Mouse (Mus musculus) telencephalon, adult 2 months (tissue): ENCODE data around the gene Pex26.
A peak's percentile ranks its signal among the peaks of the same experiment; 100 is the strongest.

Experiments
- DNase-seq: peaks from one replicate; pipeline ENCODE4 v3.0.0-alpha.2; 2011; ENCODE audit warnings: low read depth, low spot score

Pex26 gene

DNA sequence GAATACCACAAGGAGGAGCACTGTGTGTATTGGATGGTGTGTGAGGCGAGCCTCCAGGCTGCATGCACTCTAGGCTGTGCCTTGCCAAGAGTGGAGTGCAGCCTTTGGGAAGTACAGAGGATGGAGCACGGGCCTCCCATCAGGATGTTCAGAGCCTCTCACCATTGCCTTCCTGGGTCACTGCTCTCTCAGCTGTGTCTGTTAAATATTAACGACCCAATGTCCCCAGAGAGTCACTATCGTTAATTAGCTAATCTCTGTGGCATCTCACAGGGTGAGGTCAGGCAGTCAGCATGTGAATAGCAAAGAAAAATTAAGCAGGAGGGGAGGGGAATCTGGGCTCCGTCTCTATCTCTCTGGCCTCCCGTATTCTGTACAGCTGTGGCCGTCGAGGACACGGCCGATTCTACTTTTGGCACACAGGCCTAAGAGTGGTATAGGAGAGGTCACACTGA lies 17.3 kb upstream of the Pex26 start:
- no peak for DNase-seq

DNA sequence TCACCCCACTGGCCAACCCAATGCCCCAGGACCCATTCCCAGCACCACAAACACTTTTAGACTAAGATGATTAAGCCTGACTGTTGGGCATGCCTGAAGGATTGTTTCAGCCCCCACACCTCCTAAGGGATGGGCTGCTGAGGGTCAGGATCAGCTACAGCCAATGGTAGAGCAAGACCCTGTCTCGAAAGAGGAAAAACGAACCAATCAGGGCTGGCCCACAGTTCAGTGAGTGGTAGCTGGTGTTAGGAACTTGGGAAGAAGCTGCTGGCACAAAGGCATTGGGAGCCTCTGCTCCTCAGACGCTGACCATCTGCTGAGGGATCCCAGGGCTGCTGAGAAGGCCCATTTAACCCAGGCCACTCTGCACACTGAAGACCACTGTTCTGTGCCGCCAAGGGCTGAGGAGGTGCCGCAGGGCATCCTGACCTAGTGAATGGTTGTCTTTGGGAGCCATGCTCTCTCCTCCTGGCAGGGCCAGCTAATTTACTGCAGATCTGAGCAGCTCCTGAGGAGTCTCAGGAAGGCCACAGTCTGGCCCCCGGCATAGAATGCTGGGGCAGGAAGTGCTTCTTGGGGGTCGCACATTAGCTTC lies 16.0 kb upstream of the Pex26 start:
- DNase-seq = no peak

DNA sequence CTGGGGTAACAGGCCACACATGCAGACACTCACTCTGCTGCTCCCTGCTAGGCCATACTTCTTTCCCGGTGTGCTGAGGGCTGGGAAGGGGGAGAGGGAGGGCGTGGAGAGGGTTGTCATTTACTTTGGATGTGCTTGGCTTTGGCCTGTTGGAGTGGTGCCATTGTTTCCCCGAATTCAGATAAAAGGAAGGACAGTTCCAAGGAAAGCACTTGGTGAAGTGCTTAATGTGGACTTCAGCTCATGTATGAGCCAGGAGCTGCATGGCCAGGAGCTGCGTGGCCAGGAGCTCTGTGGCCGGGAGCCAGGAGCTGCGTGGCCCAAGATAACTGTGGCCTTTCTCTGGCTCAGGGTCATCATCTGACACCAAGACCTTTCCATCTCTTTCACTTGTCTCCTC lies 12.4 kb upstream of the Pex26 start:
- DNase-seq = no peak

DNA sequence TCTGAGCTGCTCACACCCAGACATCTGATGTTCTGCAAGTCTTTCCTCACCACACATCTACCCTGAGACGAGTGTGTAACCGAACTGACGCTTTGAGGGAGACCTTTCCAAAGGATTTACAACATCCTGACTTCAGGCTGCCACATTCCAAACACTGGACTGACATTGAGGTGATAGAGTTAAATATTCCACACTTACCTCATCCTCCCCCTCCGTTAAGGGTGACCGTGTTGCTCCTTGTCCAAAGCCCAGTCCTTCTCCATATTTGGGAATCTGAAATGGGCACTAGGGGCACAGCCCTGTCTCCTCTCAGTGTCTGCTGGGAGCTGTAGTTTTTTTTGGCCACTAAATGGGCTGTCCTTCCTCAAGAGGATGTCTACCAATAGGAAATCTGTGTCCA lies 10.0 kb upstream of the Pex26 start:
- DNase-seq = no peak

DNA sequence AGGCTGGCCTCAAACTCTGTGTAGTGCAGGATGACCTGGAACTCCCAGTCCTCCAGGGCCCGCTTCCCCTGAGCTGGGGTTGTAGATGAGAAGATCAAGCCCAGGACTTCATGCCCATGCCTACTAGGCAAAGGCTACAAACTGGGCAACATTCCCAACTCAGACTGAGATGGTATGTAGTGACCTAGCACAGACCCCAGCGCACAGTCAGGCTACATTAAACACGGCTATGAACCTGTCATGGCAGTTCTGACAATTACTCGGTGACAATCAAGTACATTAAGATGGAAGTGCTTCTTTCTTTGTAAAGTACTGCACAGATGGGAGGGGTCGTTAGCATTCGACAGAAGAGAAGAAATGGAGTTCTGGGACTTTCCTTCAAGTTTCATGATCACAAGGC lies 8.7 kb upstream of the Pex26 start:
- DNase-seq = no peak

DNA sequence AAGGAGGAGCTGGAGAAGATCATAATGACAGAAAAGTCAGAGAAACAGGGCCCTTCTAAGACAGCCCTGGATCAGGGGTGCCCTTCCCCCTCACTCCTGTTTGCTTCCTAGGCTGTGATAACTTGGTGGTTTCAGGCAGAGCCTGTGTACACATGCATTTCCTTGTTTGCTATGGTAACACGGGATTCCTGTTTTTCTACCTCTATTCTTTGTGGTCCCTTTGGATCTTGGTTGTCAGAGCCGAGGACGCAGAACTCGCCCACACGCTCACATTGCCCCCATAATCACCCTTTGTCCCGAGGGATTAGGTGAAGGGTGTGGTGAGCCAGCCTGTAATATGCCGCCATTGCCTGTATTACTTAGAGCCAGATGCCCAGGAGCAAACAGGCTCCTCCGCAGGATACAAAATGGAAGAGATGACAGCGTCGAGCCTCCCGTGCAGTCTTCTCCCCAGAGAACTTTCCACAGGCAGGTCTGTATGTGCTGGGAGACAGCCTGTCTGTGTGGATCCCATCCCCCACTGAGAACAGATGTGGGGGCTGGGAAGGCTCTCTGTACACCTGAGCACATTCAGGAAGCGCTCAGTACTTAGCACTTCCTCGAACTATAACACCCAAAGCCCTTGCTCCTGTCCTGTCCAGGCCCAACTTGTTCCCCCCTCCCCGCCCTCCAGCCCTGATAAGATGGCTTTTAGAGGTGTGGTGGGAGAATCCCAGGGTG lies 7.3 kb upstream of the Pex26 start:
- no peak for DNase-seq

DNA sequence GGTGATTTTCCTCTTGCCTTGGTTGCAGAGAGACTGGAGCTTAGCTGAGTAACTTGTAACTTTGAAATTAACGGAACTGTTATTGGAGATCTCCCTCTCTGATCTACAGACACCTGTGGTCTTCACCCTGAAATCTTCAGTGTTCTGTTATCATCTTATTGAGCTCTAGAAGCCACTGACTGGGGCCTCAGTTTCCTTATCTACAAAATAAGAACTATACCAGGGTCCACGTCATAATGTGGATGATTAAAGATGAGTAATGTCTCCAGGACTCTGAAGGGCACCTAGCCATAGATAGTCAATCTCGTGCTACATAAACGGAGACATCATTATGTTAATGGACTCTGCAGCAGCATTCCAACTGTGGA lies 6.8 kb upstream of the Pex26 start:
- no peak for DNase-seq

DNA sequence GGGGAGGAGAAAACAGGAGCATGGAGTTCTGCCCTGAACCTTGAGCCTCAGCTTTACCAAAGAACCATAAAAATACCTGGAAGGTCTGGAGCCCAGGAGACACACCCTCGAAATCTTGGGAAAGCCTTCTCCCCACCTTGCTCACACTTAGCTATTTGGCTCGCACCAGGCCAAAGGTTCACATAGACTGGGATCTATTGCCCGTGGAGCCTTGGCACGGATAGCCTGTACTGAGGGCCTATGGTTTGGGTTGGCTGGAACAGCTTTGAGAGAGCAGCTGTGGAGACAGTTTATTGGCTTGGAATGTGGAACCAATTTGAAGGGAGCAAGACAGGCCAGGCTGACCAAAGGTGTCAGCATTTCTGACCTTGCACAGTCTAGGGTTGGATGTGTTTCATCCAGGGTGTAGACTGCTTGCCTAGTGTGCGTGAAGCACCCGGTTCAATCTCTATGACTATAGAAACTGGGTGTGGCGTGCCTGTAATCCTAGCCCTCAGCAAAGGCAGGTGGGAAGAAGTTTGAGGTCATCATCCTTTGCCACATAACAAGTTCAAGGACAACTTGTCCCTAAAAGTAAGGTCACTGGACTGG lies 6.3 kb upstream of the Pex26 start:
- DNase-seq = no peak

DNA sequence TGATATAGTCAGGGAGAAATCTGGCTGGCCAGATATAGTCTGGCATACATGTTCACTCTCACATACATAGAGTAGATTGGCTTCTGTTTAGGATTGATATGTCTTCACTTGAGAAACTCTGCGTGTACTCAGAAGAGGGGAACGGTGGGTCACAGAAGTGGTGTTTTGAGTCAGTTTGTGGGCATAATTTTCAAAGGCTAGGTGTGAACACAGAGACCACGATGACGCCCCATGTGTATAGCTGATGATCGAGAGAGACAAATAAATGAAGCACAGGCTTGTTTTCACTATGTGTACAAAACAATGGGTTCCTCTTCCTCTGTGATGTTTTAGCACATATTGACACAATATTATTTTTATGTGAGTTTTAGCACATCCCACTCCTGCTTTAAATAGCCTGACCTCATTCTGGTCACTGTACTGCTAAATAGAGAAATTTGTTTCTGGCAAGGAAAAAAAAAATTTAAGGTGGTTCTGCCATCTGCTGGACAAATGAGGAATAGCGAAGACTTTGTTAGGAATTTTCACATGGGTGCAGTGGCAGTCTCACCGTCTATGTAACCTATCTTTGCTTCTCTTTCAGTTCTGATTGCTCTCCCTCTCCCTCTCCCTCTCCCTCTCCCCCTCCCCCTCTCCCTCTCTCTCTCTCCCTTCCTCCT lies 4.6 kb upstream of the Pex26 start:
- peak; percentile 65 for DNase-seq

DNA sequence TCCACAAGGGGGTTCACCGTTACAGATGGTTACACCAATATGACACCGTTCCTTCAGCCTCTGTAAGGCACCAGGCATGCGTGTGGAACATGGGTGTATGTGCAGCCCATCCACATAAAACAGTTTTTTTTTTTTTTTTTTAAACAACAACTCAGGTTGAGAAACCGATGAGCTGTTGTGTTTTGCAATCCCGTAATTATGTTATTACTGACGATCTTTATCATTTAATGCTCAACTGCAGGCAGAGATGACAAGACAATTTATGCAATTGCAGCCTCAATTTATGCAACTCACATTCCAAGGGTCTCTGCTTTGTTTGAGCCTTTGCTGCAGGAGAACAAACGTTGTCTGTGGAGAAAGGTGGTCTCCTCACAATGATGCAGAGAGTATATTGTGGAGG lies 3.6 kb upstream of the Pex26 start:
- no peak for DNase-seq

DNA sequence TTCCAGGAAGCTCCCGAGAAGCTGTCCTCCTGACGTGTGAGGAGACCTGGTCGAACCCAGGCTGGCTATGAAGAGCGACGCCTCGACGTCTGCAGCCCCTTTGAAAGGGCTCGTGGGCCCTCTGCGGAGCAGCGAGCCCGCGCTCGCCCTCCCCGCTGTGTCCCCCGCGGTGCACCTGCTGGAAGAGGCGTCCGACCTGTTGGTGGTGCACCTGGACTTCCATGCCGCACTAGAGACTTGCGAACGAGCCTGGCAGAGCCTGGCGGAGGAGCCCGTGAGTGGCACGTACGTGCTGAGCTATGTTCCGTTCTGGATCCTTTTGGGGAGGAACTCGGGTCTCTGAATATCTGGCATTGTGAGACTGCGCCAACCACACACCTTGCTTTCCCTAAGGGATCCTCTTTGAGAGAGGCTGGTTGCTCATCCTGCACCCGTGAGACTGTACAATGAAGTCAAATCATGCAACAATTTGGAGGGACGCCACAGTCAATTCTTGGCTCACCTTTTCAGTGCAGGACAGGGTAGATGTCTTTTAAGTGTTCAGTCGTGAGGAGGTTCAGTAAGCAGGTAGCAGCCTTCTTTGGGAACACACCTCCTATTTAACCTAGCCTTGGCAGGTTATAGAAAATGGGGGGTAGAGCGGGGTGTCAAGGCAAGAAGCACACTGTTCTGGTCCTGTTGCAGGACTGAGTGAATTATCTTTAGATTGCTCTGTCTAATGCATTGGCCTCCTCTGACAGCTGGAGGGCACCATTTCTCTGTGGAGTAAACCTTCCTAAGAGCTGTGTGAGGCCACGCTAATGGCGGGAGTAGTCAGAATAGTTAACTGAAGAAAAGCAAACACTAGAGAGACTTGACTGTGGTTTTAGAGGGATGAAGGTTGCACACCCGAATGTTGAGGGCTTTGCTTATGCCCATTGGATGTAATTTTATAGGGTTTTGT lies 1.0 kb downstream of the Pex26 start:
- DNase-seq = peak; percentile 57

DNA sequence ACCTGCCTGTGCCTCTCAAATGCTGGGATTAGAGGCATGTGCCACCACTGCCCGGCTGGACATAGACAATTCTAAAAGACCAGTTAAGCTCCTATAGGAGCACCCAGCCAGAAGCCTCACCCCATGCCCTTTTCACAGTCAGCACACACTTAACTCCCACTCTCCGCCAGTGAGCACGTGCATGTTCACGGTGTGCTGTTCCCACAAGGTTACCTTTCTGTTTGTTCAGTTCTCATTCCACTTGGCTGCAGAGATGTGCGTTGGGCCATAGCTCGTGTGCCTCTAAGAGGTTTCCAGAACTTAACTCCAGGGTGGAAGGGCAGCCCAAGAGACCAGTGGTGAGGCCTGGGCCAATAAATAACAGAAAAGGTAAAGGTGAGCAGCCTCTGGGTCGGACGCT lies 1.8 kb downstream of the Pex26 start:
- no peak for DNase-seq

DNA sequence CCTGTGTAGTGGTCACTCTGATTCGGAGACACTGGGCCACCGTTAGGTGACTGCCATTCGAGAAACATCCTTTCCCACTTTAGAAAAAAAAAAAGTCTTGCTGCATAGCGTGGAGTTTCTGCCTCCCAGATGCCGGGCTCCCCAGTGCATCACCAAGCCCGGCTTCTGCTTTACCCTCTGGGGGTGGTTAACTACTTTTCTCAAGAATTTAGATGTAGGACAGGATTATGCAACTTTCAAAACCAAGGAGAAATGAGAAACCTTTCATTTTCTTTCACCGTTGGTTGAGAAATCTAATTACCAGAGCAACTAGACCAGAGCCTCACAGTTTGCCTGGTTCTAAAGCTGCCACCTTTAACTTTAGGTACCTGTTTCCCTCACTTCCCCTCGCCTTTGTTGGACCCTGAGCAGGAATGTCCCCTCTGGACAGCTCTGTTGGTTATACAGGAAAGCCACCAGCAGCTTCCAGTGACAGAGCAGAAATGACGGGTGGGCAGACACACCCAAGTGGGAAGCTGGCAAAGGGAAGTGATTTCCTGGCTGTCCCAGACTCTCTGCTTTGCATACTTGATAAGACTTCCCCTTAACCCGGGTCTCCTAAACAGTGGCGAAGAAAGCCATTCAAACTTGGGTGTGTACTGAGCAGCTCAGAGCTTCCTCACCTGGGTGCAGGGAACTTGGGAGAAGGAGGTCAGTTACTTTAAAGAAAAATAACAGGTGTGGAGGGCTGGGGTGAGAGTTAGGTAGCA lies 8.0 kb downstream of the Pex26 start:
- no peak for DNase-seq

DNA sequence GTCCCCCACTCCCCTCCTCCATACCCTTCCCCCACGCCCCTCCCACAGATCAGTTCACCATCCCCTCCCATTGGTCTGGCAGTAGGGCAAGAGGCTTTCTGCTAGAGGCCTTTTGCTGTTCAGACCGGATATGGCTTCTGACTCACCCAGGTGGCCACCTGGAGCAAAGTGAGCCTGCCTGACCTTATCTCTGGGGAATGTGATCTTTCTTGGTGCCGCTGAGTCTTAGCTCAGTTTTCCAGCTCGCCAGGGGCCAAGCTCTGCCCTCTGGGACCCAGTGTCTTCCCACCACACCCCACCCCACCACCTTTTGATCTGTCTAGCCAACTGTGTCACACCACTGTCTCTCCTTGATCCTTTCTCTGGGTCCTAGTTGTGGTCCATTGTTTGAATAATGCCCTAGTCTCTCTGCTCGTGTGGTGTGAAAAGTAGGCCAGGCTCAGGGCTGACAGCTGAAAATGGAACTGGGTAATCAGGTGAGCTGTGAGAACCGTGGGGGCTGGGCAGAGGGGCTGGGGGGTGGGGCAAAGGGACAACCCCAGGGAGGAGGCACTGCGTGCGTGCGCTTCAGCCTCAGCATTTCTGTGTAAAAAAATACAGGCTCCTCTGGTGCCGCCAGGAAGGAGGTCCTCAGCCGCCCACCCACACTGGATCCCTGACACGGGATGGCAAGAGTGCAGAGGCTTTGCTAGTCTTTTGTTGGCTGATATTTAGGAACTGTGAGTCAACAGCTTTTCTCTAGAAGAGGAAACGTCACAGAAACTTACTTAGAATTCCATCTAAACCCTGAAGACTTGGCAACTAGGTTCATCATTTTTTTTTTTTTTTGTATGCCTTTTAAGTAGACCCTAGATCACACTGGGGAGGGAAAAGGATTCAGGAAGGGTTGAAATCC lies 10.8 kb downstream of the Pex26 start:
- DNase-seq = no peak

DNA sequence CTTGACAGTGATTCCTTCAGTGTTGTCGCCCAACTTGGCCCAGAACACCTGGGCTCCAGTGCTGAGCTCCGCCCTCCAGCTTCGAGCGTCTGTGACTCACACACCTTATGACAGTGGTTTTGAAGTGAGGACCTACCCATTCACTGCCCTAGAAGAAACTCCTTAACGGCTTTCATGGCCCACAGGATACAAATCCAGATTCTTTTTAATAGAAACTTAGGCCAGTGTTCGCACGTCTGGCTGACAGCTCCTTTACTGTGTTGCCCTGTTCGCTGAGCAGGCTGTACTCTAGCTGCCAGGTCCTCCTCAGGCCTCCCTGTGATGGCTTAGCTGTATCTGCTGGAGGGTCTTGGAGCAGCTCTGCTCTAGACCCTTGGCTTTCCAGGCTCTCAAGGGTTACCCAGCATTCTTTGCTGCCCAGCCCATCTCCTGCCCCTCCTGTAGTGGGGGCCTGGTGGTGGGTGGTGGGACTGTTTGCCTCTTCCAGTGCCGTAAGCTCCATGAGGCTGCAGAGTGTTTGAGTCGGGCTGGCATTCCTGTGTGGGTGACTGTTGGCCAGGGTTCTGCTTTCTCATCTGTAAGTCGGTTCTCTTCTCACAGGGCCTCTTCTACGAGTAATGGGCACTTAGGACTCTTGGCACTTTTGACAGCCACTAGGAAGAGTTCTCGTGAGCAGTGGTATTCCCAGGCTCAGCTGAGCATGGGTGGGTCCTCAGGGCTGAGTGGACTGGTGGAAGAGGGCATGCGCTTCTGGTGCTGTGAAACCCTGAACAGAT lies 11.7 kb downstream of the Pex26 start:
- no peak for DNase-seq

DNA sequence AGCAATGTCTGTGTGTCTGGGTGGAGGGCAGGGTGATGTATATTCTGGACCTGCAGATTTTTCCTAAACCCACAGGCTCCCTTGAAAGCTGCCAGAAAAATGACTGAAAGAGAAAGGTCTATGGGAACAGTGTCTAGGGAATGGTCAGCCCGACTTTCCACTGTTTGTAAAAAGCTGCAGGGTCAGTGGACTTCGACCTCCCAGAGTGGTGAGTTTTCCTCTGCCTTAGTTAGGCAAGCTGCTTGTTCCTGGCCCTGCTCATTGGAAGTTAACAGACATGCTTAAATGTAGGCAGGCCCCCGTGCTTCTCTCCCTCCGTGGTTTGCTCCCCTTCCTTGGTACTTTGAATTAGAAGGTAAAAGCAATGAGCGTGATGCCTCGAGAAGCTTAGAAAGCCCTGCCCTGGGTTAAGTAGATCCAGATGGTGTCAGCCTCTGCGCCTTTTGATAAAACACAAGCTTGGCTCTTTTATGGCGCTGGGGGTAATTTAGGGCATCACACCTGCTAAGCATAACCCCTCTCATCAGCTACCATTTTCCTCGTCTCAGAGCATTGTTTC lies 14.4 kb downstream of the Pex26 start:
- no peak for DNase-seq

DNA sequence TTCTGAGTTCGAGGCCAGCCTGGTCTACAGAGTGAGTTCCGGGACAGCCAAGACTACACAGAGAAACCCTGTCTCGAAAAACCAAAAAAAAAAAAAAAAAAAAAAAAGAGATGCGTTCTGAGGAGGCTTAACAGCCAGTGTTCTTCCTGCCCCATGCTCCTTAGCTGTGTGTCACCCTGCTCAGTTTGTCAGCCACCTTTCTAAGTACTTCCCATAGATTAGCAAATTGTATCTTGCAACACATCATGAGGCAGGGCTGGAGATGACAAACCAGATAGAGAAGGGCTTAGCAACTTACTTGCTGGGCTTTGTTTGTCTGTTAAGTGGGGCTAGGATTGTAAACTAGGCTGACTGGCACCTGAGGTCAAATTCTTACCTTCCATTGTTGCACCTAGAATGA lies 17.0 kb downstream of the Pex26 start:
- no peak for DNase-seq

DNA sequence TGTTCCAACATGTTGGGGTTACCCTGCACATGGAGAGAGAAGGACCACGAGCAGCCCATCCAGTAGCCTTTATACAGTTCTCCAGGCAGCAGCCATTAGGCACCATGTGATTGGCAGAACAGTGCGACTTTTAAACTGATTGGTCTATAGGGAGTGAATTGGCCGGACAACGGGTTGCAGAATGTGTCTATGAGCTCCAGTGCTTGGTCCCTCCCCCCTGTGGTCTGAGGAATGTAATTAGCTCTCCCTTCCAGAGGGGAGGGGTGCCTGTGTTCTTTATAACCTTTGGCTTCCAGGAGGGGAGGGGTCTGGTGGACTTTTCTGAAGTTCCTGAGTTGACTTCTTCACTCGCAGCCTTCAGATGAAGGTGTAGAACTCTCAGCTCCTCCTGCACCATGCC lies 18.6 kb downstream of the Pex26 start:
- no peak for DNase-seq

DNA sequence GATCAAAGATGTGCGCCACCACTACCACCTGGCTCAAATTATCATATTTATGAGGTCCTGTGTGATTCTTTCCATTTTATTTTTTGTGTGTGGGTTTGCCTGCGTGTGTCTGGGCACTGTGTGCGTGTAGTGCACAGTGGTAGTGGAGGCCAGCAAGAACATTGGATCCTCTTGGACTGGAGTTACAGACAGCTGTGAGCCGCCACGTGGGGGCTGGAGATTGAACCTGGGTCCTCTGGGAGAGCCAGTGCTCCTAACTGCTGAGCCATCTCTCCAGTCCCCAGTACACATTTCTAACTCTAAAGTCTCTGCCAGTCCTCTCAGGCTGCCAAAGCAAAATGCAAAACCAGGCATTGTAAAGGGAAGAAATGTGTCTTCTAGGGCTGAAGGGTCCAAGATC lies 23.0 kb downstream of the Pex26 start:
- no peak for DNase-seq
